Mouse (Mus musculus) embryonic fibroblast, embryonic 13.5 days (primary cell): ENCODE data around the gene Gm3625.

ENCODE experiments used
- CTCF ChIP-seq: IDR thresholded peaks from 2 replicates; pipeline ENCODE4 v1.5.1; 2011; ENCODE audit warnings: mild to moderate bottlenecking, control low read depth, low read length, moderate library complexity, borderline replicate concordance; ENCODE audit not compliant: insufficient read depth
- POLR2A ChIP-seq: IDR thresholded peaks from 2 replicates; pipeline ENCODE4 v1.6.1; 2011; ENCODE audit warnings: low read depth, mild to moderate bottlenecking, control low read depth, low read length, moderate library complexity

GRCm38 (mm10) chr12:4593930-4594391, 1.2 kb upstream of the Gm3625 start:
- no peak for TF ChIP-seq POLR2A
- TF ChIP-seq CTCF, result no peak
